Mouse (Mus musculus) hindbrain, embryonic 10.5 days (tissue): ENCODE results near the gene Tekt3. TPM values are rescaled to one million over a fixed set of nuclear protein-coding genes. Genes with fewer than 3 reads are reported as not detected.

Source experiments
- DNase-seq: peaks from one replicate; pipeline ENCODE4 v3.0.0-alpha.2; 2017; ENCODE audit warnings: low spot score
- H3K27ac ChIP-seq: fragments of 300-500 bp; sonication (generic); 2 replicates; pipeline ENCODE4 v1.5.1; 2016; ENCODE audit warnings: mild to moderate bottlenecking, moderate library complexity
- H3K27me3 ChIP-seq: fragments of 300-500 bp; sonication (generic); 2 replicates; pipeline ENCODE4 v1.6.1; 2016; ENCODE audit warnings: mild to moderate bottlenecking; ENCODE audit not compliant: poor library complexity, insufficient read depth, severe bottlenecking
- H3K36me3 ChIP-seq: fragments of 300-500 bp; sonication (generic); 2 replicates; pipeline ENCODE4 v1.6.1; 2016; ENCODE audit warnings: mild to moderate bottlenecking, moderate library complexity
- H3K4me1 ChIP-seq: fragments of 300-500 bp; sonication (generic); replicated peaks from 2 replicates; pipeline ENCODE4 v1.6.1; 2016; ENCODE audit warnings: mild to moderate bottlenecking
- H3K4me3 ChIP-seq: fragments of 300-500 bp; sonication (generic); 2 replicates; pipeline ENCODE4 v1.5.1; 2016; ENCODE audit warnings: mild to moderate bottlenecking, moderate library complexity
- H3K9me3 ChIP-seq: fragments of 300-500 bp; sonication (generic); 2 replicates; pipeline ENCODE4 v1.6.1; 2016; ENCODE audit warnings: mild to moderate bottlenecking, moderate library complexity
- WGBS: fragments of 180-500 bp; shearing (Covaris S2); methylation state at CpG from one replicate; pipeline ENCODE4 v1.1.7; 2016; 5-methylcytosine and 5-hydroxymethylcytosine counted together
- polyA plus RNA-seq: library from polyadenylated mRNA; unstranded; fragments of >200 nt; fragmentation: Nextera tagmentation; extraction: Ambion mirVana; gene quantifications from 2 replicates; pipeline ENCODE4 v1.2.1, GENCODE M21; 2016

The Tekt3 gene
- polyA plus RNA-seq, 1 experiment from 2014 or later: not detected

- peaks cover 7% of the 10 kb centered on the region for H3K9me3 ChIP-seq
- 79% methylated on average over 3 of the region's 3 CpGs for WGBS
- H3K27ac ChIP-seq: no peak overlapping the region
- H3K27me3 ChIP-seq: no peaks in the 10 kb centered on the region
- no peaks in the 10 kb centered on the region for H3K36me3 ChIP-seq
- no peak overlapping the region for H3K4me3 ChIP-seq
- DNase-seq: no peak
- H3K4me1 ChIP-seq: no peaks in the 10 kb centered on the region
Observed at GRCm38 (mm10) chr11:63084536-63084935, 23.1 kb downstream of the Tekt3 start.

- H3K27me3 ChIP-seq: no peaks in the 10 kb centered on the region
- DNase-seq: no peak
- 93% methylated on average over 6 of the region's 6 CpGs for WGBS
Observed at GRCm38 (mm10) chr11:63088672-63089071, 27.2 kb downstream of the Tekt3 start.

DNA sequence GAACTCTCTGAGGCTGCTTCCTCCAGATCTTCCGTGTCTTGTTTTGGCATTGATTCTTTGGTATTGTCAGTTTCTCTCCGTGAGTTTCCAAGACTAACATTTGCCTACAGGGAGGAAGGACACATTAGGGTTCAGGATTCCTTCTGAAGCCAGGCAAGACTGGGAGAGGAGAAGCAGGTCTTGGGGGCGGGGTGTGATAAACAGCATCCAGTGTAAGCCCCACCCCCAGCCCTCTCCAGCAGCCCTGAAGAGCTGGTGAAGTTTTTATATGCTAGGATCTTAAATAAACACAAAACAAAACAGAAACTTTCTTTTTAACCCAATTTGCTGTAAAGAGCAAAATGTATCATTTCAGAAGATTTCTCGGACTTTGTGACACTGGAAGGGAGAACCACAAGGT, 28.8 kb downstream of the Tekt3 start:
- no peak for DNase-seq
- Histone ChIP-seq H3K27ac (no peak overlapping the region), H3K9me3 (no peaks in the 10 kb centered on the region), H3K4me3 (no peak overlapping the region), H3K36me3 (no peaks in the 10 kb centered on the region), H3K4me1 (0 out of 2 replicates have a peak, but pooled peaks cover 3% of the 10 kb centered on the region), H3K27me3 (no peaks in the 10 kb centered on the region)
- WGBS: 52% methylated on average over 4 of the region's 4 CpGs

More at GRCm38 (mm10) chr11:63088672-63089071, 27.2 kb downstream of the Tekt3 start:
- H3K36me3 ChIP-seq: no peaks in the 10 kb centered on the region
- no peak overlapping the region for H3K4me3 ChIP-seq
- 0 out of 2 replicates have a peak, but pooled peaks cover 3% of the 10 kb centered on the region for H3K4me1 ChIP-seq
- H3K27ac ChIP-seq: no peak overlapping the region
- peaks cover 7% of the 10 kb centered on the region for H3K9me3 ChIP-seq

GRCm38 (mm10) chr11:63090986-63091385, 29.5 kb downstream of the Tekt3 start:
- Histone ChIP-seq H3K27ac (no peak overlapping the region), H3K4me3 (no peak overlapping the region), H3K36me3 (no peaks in the 10 kb centered on the region), H3K4me1 (0 out of 2 replicates have a peak, but pooled peaks cover 3% of the 10 kb centered on the region), H3K9me3 (no peaks in the 10 kb centered on the region), H3K27me3 (no peaks in the 10 kb centered on the region)
- no peak for DNase-seq
- WGBS: 92% methylated on average over 6 of the region's 6 CpGs

GRCm38 (mm10) chr11:63092271-63092670, 30.8 kb downstream of the Tekt3 start:
- H3K4me1 ChIP-seq: 0 out of 2 replicates have a peak, but pooled peaks cover 3% of the 10 kb centered on the region
- no peaks in the 10 kb centered on the region for H3K36me3 ChIP-seq
- H3K4me3 ChIP-seq: no peak overlapping the region
- H3K27me3 ChIP-seq: no peaks in the 10 kb centered on the region
- H3K9me3 ChIP-seq: no peaks in the 10 kb centered on the region
- no peak overlapping the region; the same call in 1 of the 2 replicates for H3K27ac ChIP-seq
- 75% methylated on average over 5 of the region's 5 CpGs for WGBS
- DNase-seq: no peak

DNA sequence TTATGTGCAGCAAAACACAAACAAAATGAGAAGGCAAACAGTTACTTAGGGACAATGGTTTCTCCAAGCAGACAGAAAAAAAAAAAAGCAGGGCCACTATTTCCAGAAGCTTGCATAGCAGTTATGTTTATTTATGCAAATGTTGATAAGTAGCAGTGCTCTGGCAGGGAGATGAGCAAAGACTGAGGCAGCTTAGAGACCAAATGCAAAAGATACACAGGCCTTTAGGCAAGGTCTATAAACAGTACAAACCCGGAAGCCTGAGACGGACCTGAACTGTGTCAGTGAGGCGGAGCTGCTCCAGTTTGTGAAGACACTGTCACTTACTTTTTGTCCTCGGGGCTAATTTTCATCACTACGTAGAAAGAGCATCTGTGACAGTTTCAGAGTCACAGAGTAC, 32.1 kb downstream of the Tekt3 start:
- no peak for DNase-seq
- Histone ChIP-seq H3K4me1 (0 out of 2 replicates have a peak, but pooled peaks cover 3% of the 10 kb centered on the region), H3K27me3 (no peaks in the 10 kb centered on the region), H3K27ac (no peak overlapping the region), H3K4me3 (no peak overlapping the region), H3K9me3 (no peaks in the 10 kb centered on the region), H3K36me3 (no peaks in the 10 kb centered on the region)
- WGBS: 80% methylated on average over 5 of the region's 5 CpGs

DNA sequence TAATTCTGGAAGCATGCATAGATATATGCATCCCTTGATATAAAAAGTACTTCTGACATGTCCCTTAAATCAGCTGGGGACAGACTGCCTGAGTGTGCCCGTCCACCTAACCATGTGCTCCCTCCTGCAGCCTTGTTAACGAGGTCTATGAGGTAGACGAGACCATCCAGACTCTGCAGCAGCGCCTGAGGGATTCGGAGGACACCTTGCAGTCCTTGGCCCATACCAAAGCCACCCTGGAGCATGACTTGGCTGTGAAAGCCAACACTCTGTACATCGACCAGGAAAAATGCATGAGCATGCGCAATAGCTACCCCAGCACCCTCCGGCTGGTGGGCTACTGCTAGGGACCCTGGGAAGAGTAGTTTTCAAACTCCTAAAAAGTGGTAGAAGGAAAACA, 33.0 kb downstream of the Tekt3 start:
- no peaks in the 10 kb centered on the region for H3K36me3 ChIP-seq
- H3K4me1 ChIP-seq: 0 out of 2 replicates have a peak, but pooled peaks cover 3% of the 10 kb centered on the region
- DNase-seq: no peak
- WGBS: 91% methylated on average over 8 of the region's 8 CpGs
- no peaks in the 10 kb centered on the region for H3K9me3 ChIP-seq
- H3K27me3 ChIP-seq: no peaks in the 10 kb centered on the region
- H3K4me3 ChIP-seq: no peak overlapping the region
- no peak overlapping the region for H3K27ac ChIP-seq

GRCm38 (mm10) chr11:63098016-63098415, 36.6 kb downstream of the Tekt3 start:
- H3K27me3 ChIP-seq: no peaks in the 10 kb centered on the region
- H3K9me3 ChIP-seq: no peaks in the 10 kb centered on the region
- DNase-seq: no peak
- H3K27ac ChIP-seq: no peak overlapping the region
- no peaks in the 10 kb centered on the region for H3K4me1 ChIP-seq
- no peaks in the 10 kb centered on the region for H3K36me3 ChIP-seq
- WGBS: 83% methylated on average over 3 of the region's 3 CpGs
- H3K4me3 ChIP-seq: no peak overlapping the region

GRCm38 (mm10) chr11:63099390-63099789, 37.9 kb downstream of the Tekt3 start:
- Histone ChIP-seq H3K4me1 (no peaks in the 10 kb centered on the region), H3K27ac (no peak overlapping the region), H3K27me3 (no peaks in the 10 kb centered on the region), H3K4me3 (no peak overlapping the region), H3K36me3 (no peaks in the 10 kb centered on the region), H3K9me3 (no peaks in the 10 kb centered on the region)
- 79% methylated on average over 3 of the region's 3 CpGs for WGBS
- DNase-seq: no peak

DNA sequence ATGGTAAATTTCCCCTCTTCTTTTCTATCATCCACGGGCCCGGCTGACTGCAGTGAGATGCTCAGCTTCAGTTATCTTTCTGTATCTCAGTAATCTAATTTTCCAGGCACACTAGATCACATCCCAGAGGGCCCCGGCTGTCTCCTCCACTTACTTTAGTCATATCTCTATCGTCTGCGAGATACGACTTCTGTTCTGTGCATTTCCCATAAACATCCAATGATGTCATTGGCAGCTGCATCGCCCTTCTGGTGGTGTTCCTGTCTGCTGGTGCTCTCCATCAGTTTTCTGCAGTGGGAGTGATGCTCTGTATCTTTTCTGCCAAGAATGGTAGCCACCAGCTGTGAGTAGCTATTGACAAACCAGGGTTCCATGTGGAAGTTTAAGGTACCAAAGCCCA, 41.8 kb downstream of the Tekt3 start:
- no peak for DNase-seq
- H3K4me1 ChIP-seq: no peaks in the 10 kb centered on the region
- no peaks in the 10 kb centered on the region for H3K27me3 ChIP-seq
- H3K4me3 ChIP-seq: no peak overlapping the region
- H3K9me3 ChIP-seq: no peaks in the 10 kb centered on the region
- H3K27ac ChIP-seq: no peak overlapping the region
- 91% methylated on average over 7 of the region's 7 CpGs for WGBS
- H3K36me3 ChIP-seq: no peaks in the 10 kb centered on the region

DNA sequence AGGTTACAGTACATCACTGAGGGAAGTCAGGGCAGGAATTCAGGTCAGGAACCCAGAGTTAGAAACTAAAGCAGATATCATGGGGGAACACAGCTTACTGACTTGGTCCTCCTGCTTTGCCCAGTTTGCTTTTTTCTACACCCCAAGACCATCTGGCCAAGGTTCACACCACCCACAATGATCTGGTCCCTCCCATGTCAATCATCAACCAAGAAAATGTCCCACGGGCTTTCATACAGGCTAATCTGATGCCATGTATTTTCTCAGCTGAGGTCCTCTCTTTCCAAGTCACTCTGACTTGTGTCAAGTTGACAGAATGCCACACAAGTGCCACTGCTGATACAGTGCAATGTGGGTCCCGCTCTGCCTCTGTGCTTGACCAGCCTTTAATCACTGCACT, 42.6 kb downstream of the Tekt3 start:
- 93% methylated on average over 2 of the region's 2 CpGs for WGBS
- no peak for DNase-seq
- H3K9me3 ChIP-seq: no peaks in the 10 kb centered on the region

GRCm38 (mm10) chr11:63109230-63109775, 47.8 kb downstream of the Tekt3 start:
- Histone ChIP-seq H3K27ac (no peak overlapping the region), H3K9me3 (no peaks in the 10 kb centered on the region), H3K27me3 (no peaks in the 10 kb centered on the region), H3K36me3 (no peaks in the 10 kb centered on the region), H3K4me1 (no peaks in the 10 kb centered on the region), H3K4me3 (no peak overlapping the region)
- 60% methylated on average over 1 of the region's 1 CpGs for WGBS
- no peak for DNase-seq

More for the DNA sequence above, 42.6 kb downstream of the Tekt3 start:
- H3K27ac ChIP-seq: no peak overlapping the region
- no peaks in the 10 kb centered on the region for H3K27me3 ChIP-seq
- H3K36me3 ChIP-seq: no peaks in the 10 kb centered on the region
- no peak overlapping the region for H3K4me3 ChIP-seq
- no peaks in the 10 kb centered on the region for H3K4me1 ChIP-seq

- no peak for DNase-seq
- no peak overlapping the region for H3K4me3 ChIP-seq
- no peaks in the 10 kb centered on the region for H3K36me3 ChIP-seq
- WGBS: 86% methylated on average over 3 of the region's 3 CpGs
- no peak overlapping the region for H3K27ac ChIP-seq
- H3K27me3 ChIP-seq: no peaks in the 10 kb centered on the region
- H3K4me1 ChIP-seq: 0 out of 2 replicates have a peak, but pooled peaks cover 3% of the 10 kb centered on the region
- H3K9me3 ChIP-seq: no peaks in the 10 kb centered on the region
Observed at GRCm38 (mm10) chr11:63110329-63110728, 48.9 kb downstream of the Tekt3 start.
